Mouse (Mus musculus) liver, embryonic 14.5 days (tissue): ENCODE measurements at regions not wholly inside any gene's neighbourhood (a gene's known extent, or its start where the extent isn't known, plus 50 kb on each side); places are given as distances from the start of the nearest gene placed in this dataset.

Experiments used
- CTCF ChIP-seq: IDR thresholded peaks from 2 replicates; pipeline ENCODE4 v1.5.1; 2016; ENCODE audit warnings: antibody characterized with exemption, low read depth, control low read depth
- EP300 ChIP-seq: IDR thresholded peaks from 2 replicates; pipeline ENCODE4 v1.6.1; 2016; ENCODE audit warnings: antibody characterized with exemption, low read depth

GRCm38 (mm10) chr2:101299126-101299525 is 325.4 kb upstream of the Rag2 start:
- TF ChIP-seq CTCF = no peak
- TF ChIP-seq EP300 = no peak
